In genomic region chr10:22149691-22150465, GRCm38 (mm10) we compare ENCODE assay signal across 8 mouse cellular contexts. TPM values are rescaled to one million over a fixed set of nuclear protein-coding genes. Genes with fewer than 3 reads are reported as not detected.
DNase-seq lines count a peak whose midpoint lies in the region; ATAC-seq and TF ChIP-seq lines count a peak whose summit lies in the region.

No protein-coding gene starts in this region.

- no peak overlapping the region for H3K27ac ChIP-seq in lung, embryonic 14.5 days (ENCODE audit: low read depth)
- H3K27ac ChIP-seq in heart, embryonic 11.5 days (ENCODE audit: low read depth, low read length), result no peak overlapping the region
- H3K27ac ChIP-seq in neural tube, embryonic 11.5 days (ENCODE audit: low read depth, low read length), result no peak overlapping the region

- H3K9ac ChIP-seq in lung, embryonic 14.5 days, result peak overlapping the region; percentile 79
- peak overlapping the region; percentile 74; the same call in 1 of the 2 replicates for H3K9ac ChIP-seq in heart, embryonic 11.5 days (ENCODE audit: low read depth, low read length)
- no peak overlapping the region for H3K9ac ChIP-seq in neural tube, embryonic 11.5 days (ENCODE audit: low read length)

- peak; percentile 10; the same call in 1 of the 2 replicates for ATAC-seq in lung, embryonic 14.5 days (ENCODE audit: insufficient read depth)
- no peak for ATAC-seq in heart, embryonic 11.5 days (replicated peaks; ENCODE audit: insufficient number of reproducible peaks, low FRiP score, low TSS enrichment)
- ATAC-seq in neural tube, embryonic 11.5 days (ENCODE audit: insufficient read depth, low FRiP score, low TSS enrichment), result no peak

- H3K27me3 ChIP-seq in lung, embryonic 14.5 days (ENCODE audit: insufficient read depth, low read length), result peaks cover 44% of the 10 kb centered on the region
- H3K27me3 ChIP-seq in heart, embryonic 11.5 days (ENCODE audit: control insufficient read depth, insufficient read depth, low read length), result peaks cover 26% of the 10 kb centered on the region
- H3K27me3 ChIP-seq in neural tube, embryonic 11.5 days (ENCODE audit: control insufficient read depth, insufficient read depth, low read length), result peaks cover 39% of the 10 kb centered on the region

- H3K4me1 ChIP-seq in lung, embryonic 14.5 days (ENCODE audit: insufficient read depth), result peaks cover 4% of the 10 kb centered on the region; the same call in 1 of the 2 replicates
- H3K4me1 ChIP-seq in heart, embryonic 11.5 days (ENCODE audit: control insufficient read depth, insufficient read depth, low read length), result peaks cover 6% of the 10 kb centered on the region
- 0 out of 2 replicates have a peak, but pooled peaks cover 4% of the 10 kb centered on the region for H3K4me1 ChIP-seq in neural tube, embryonic 11.5 days (ENCODE audit: control insufficient read depth, insufficient read depth, low read length)

- peak overlapping the region; percentile 70 for H3K4me3 ChIP-seq in lung, embryonic 14.5 days (ENCODE audit: low read depth, low read length)
- H3K4me3 ChIP-seq in heart, embryonic 11.5 days (ENCODE audit: low read depth, low read length), result peak overlapping the region; percentile 71
- peak overlapping the region; percentile 48 for H3K4me3 ChIP-seq in neural tube, embryonic 11.5 days (ENCODE audit: low read depth, low read length)

- under 1% methylated on average over 50 of the region's 50 CpGs for WGBS in lung, embryonic 14.5 days
- WGBS in heart, embryonic 11.5 days (ENCODE audit: insufficient replicate concordance), result under 1% methylated on average over 50 of the region's 50 CpGs
- WGBS in neural tube, embryonic 11.5 days, result under 1% methylated on average over 47 of the region's 50 CpGs

- H3K4me2 ChIP-seq in lung, embryonic 14.5 days, result peak overlapping the region; percentile 84
- peak overlapping the region; percentile 95 for H3K4me2 ChIP-seq in heart, embryonic 11.5 days
- H3K4me2 ChIP-seq in neural tube, embryonic 11.5 days (ENCODE audit: low read depth), result peak overlapping the region; percentile 92

- no peak for TF ChIP-seq CTCF in lung, embryonic 14.5 days (IDR thresholded peaks at IDR 0.05; ENCODE audit: low read depth)

- no peaks in the 10 kb centered on the region for H3K36me3 ChIP-seq in lung, embryonic 14.5 days (ENCODE audit: insufficient read depth)
- H3K36me3 ChIP-seq in heart, embryonic 11.5 days (ENCODE audit: control insufficient read depth, insufficient read depth, low read length), result no peaks in the 10 kb centered on the region
- no peaks in the 10 kb centered on the region for H3K36me3 ChIP-seq in neural tube, embryonic 11.5 days (ENCODE audit: control insufficient read depth, insufficient read depth, low read length)

- DNase-seq in lung, embryonic 14.5 days, result peak; percentile 49
- no peak for DNase-seq in lung, postnatal 10 days
- DNase-seq in ZHBTc4 (ENCODE audit: low read depth, low spot score), result peak; percentile 76
- DNase-seq in kidney, postnatal 10 days, result peak; percentile 44
- DNase-seq in neural tube, embryonic 11.5 days (ENCODE audit: low spot score), result peak; percentile 40
- DNase-seq in urinary bladder, postnatal 10 days (ENCODE audit: low spot score), result no peak
- DNase-seq in spleen, adult 18-20 months, result no peak

- no peaks in the 10 kb centered on the region for H3K9me3 ChIP-seq in lung, embryonic 14.5 days (ENCODE audit: low read depth, low read length)
- H3K9me3 ChIP-seq in heart, embryonic 11.5 days (replicated peaks; ENCODE audit: control insufficient read depth, low read length), result no peaks in the 10 kb centered on the region
- H3K9me3 ChIP-seq in neural tube, embryonic 11.5 days (ENCODE audit: control insufficient read depth, low read length), result no peaks in the 10 kb centered on the region

RNA-seq across cellular contexts. Expression of gene E030030I06Rik, which starts 0.8 kb away (rescaled TPM):
- polyA plus RNA-seq in lung, embryonic 14.5 days (2014; fragmentation: Nextera tagmentation; extraction: Ambion mirVana), result 19.1 and 26.0 TPM in 2 replicates
- polyA plus RNA-seq in heart, embryonic 11.5 days (2014; fragmentation: Nextera tagmentation; extraction: Ambion mirVana), result 14.5 and 19.8 TPM in 2 replicates
- 10.1 and 16.1 TPM in 2 replicates for polyA plus RNA-seq in neural tube, embryonic 11.5 days (2014; fragmentation: Nextera tagmentation; extraction: Ambion mirVana)

RNA-seq across cellular contexts. Expression of gene Raet1e, which starts 8.5 kb away (rescaled TPM):
- 9.3 and 9.4 TPM in 2 replicates for polyA plus RNA-seq in lung, embryonic 14.5 days (2014; fragmentation: Nextera tagmentation; extraction: Ambion mirVana)
- 6.1 and 7.9 TPM in 2 replicates for polyA plus RNA-seq in heart, embryonic 11.5 days (2014; fragmentation: Nextera tagmentation; extraction: Ambion mirVana)
- 10.4 and 10.9 TPM in 2 replicates for polyA plus RNA-seq in neural tube, embryonic 11.5 days (2014; fragmentation: Nextera tagmentation; extraction: Ambion mirVana)

RNA-seq across cellular contexts. Expression of gene H60b, which starts 8.5 kb away (rescaled TPM):
- 0.99 and 1.1 TPM in 2 replicates for polyA plus RNA-seq in lung, embryonic 14.5 days (2014; fragmentation: Nextera tagmentation; extraction: Ambion mirVana)
- polyA plus RNA-seq in heart, embryonic 11.5 days (2014; fragmentation: Nextera tagmentation; extraction: Ambion mirVana), result 0.39 and 0.49 TPM in 2 replicates
- 0.32 and 0.57 TPM in 2 replicates for polyA plus RNA-seq in neural tube, embryonic 11.5 days (2014; fragmentation: Nextera tagmentation; extraction: Ambion mirVana)

Comparison
In these comparisons a context has a peak if more than half of its experiments do, and no peak if none do; other contexts are left out.
1. DNase-seq: peak in lung, embryonic 14.5 days (single experiment), ZHBTc4 (single experiment), kidney, postnatal 10 days (single experiment) and neural tube, embryonic 11.5 days (single experiment); none in lung, postnatal 10 days (single experiment), urinary bladder, postnatal 10 days (single experiment) and spleen, adult 18-20 months (0 of 2).
2. Peak in every context shown above with its lines, with median percentiles within 50 percentile points of each other: H3K4me2 ChIP-seq and H3K4me3 ChIP-seq.